Mouse (Mus musculus): ENCODE data around the gene Nlrp14. TPM values are rescaled to one million over a fixed set of nuclear protein-coding genes. Genes with fewer than 3 reads are reported as not detected.
"Not testable (repeated sequence)": the region's sequence is repeated elsewhere in the genome, so short reads cannot be mapped to it uniquely, and the experiment has no call there.

Nlrp14 gene
- polyA plus RNA-seq (2012; rRNA removed): not detected in 2 replicates

DNA sequence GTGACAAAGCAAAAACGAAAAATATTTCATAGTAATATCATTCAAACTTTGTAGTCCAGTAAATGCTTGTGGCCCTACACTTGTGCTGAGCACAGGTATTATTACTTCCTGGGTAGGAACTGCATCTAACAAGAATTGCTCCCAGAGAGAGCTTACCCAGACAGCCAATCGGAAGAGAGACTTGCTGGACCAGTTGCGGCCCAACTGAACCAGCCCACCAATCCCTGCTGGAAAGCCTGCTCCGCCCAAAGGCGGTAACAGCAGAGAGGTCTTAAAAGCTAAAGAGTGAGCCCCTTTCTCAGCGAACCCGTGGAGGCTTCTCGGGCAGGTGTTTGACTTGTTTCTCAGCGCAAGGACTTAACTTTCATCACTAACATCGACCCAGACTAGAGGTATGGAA is at the start of gene Nlrp14:
TSS of gene Nlrp14 (plus strand) at position 301 of the 400 bp plus-strand sequence.
- Histone ChIP-seq H3K4me1 (ENCODE audit: control insufficient read depth, insufficient read depth, low read length) (no peaks in the 10 kb centered on the region), H3K4me3 (replicated peaks; ENCODE audit: extremely low read depth, low read depth, low read length) (no peak within 1 kb of the TSS)
- no peak for DNase-seq
- no peak for TF ChIP-seq POLR2A (IDR thresholded peaks at IDR 0.05; ENCODE audit: borderline replicate concordance, extremely low read depth, low read depth, low read length)
- TF ChIP-seq CTCF (IDR thresholded peaks at IDR 0.05; ENCODE audit: insufficient read depth, low read length): no peak
- 82% methylated on average over 10 of the region's 10 CpGs for WGBS

DNA sequence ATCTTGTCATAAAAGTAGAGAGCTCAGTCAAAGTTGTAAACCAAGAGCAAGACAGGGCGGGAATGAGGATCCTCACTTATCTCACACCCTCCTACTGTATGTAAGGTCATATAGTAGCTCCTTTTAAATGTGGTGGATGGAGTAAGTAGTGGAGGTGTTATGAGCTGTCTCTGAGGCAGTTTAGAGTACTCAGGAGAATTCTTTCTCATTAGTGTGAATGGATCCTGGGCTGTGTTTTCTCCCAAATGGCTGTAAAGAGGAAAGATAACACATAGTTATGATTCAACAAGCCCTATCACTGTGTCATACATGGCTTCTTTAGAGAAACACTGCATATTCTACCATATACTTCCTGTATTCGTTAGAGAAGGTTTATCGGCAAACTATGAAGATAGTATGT is 35.8 kb upstream of the Nlrp14 start, which contains the start of gene Olfr715:
TSS of gene Olfr715 (minus strand) at position 101 of the 400 bp plus-strand sequence.
- H3K4me1 ChIP-seq (ENCODE audit: control insufficient read depth, insufficient read depth, low read length); DNase-seq; H3K4me3 ChIP-seq (replicated peaks; ENCODE audit: extremely low read depth, low read depth, low read length): not testable (repeated sequence)
- 83% methylated on average over 3 of the region's 3 CpGs for WGBS

GRCm38 (mm10) chr7:107138027-107138426 is 28.8 kb upstream of the Nlrp14 start, which contains the start of gene Olfr716:
Olfr716 (plus strand) TSS chr7:107138327.
- DNase-seq; H3K4me1 ChIP-seq (ENCODE audit: control insufficient read depth, insufficient read depth, low read length); H3K4me3 ChIP-seq (replicated peaks; ENCODE audit: extremely low read depth, low read depth, low read length): not testable (repeated sequence)
- 67% methylated on average over 2 of the region's 2 CpGs for WGBS

GRCm38 (mm10) chr7:107180406-107180805 is 13.6 kb downstream of the Nlrp14 start:
- WGBS: 38% methylated on average over 2 of the region's 2 CpGs
- Histone ChIP-seq H3K4me1 (ENCODE audit: control insufficient read depth, insufficient read depth, low read length) (no peaks in the 10 kb centered on the region), H3K4me3 (replicated peaks; ENCODE audit: extremely low read depth, low read depth, low read length) (no peak overlapping the region)
- DNase-seq: no peak
- TF ChIP-seq CTCF (IDR thresholded peaks at IDR 0.05; ENCODE audit: insufficient read depth, low read length): no peak
- TF ChIP-seq POLR2A (IDR thresholded peaks at IDR 0.05; ENCODE audit: borderline replicate concordance, extremely low read depth, low read depth, low read length): no peak

DNA sequence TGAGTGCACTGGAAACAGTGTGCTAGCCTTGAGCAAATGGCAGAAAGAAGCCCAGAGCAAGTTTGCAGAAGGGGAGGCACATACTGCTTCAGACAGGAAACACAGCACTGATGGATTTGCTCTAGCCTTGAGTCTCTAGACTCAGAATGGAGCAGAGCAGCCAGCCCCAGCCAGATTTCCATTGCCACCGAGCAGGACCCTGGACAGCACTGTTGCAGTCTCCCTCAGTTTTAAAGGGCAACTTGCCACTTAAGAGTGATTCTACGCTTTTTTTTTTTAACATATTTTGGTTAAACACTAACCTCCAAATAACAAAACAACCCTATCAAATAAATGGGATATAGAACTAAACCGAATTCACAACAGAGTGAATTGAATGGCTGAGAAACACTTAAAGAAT is 35.0 kb downstream of the Nlrp14 start:
- no peak overlapping the region for H3K4me3 ChIP-seq (replicated peaks; ENCODE audit: extremely low read depth, low read depth, low read length)
- DNase-seq: no peak
- WGBS: 27% methylated on average over 3 of the region's 3 CpGs
- H3K4me1 ChIP-seq (ENCODE audit: control insufficient read depth, insufficient read depth, low read length): no peaks in the 10 kb centered on the region
- TF ChIP-seq CTCF (IDR thresholded peaks at IDR 0.05; ENCODE audit: insufficient read depth, low read length) (no peak), POLR2A (IDR thresholded peaks at IDR 0.05; ENCODE audit: borderline replicate concordance, extremely low read depth, low read depth, low read length) (no peak)

DNA sequence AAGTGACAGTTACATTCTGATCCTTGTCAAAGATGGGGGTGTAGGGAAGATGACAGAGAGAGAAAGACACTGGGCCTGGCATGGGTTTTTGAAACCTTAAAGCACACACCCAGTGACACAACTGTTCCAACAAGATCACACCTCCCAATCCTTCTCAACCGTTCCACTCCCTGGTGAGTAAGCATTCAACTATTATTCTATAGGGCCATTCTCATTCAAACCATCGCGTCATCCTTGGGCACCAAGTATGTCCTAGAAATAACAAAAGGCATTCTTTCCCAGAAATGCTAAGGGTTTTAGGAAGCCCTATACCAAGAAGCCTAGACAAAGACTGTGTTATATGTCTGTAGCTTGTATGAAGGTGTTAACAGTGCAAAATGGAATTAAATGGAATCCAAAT is 41.1 kb downstream of the Nlrp14 start:
- DNase-seq: no peak
- TF ChIP-seq CTCF (IDR thresholded peaks at IDR 0.05; ENCODE audit: insufficient read depth, low read length): no peak
- no peak for TF ChIP-seq POLR2A (IDR thresholded peaks at IDR 0.05; ENCODE audit: borderline replicate concordance, extremely low read depth, low read depth, low read length)
- WGBS: 90% methylated on average over 3 of the region's 3 CpGs

GRCm38 (mm10) chr7:107209204-107209860 is 42.5 kb downstream of the Nlrp14 start, which contains the start of gene Rbmxl2:
Rbmxl2 (plus strand) TSS chr7:107209445.
- 46% methylated on average over 70 of the region's 70 CpGs for WGBS
- no peak for TF ChIP-seq CTCF (IDR thresholded peaks at IDR 0.05; ENCODE audit: insufficient read depth, low read length)
- TF ChIP-seq POLR2A (IDR thresholded peaks at IDR 0.05; ENCODE audit: borderline replicate concordance, extremely low read depth, low read depth, low read length): no peak
- Histone ChIP-seq H3K4me1 (ENCODE audit: control insufficient read depth, insufficient read depth, low read length) (no peaks in the 10 kb centered on the region), H3K4me3 (replicated peaks; ENCODE audit: extremely low read depth, low read depth, low read length) (no peak within 1 kb of the TSS)
- DNase-seq: no peak

More for the DNA sequence above, 41.1 kb downstream of the Nlrp14 start:
- no peak overlapping the region for H3K4me3 ChIP-seq (replicated peaks; ENCODE audit: extremely low read depth, low read depth, low read length)
- H3K4me1 ChIP-seq (ENCODE audit: control insufficient read depth, insufficient read depth, low read length): no peaks in the 10 kb centered on the region

- 27% methylated on average over 74 of the region's 77 CpGs for WGBS
- DNase-seq: no peak
- H3K4me3 ChIP-seq (replicated peaks; ENCODE audit: extremely low read depth, low read depth, low read length): no peak overlapping the region
- TF ChIP-seq CTCF (IDR thresholded peaks at IDR 0.05; ENCODE audit: insufficient read depth, low read length) (no peak), POLR2A (IDR thresholded peaks at IDR 0.05; ENCODE audit: borderline replicate concordance, extremely low read depth, low read depth, low read length) (no peak)
- H3K4me1 ChIP-seq (ENCODE audit: control insufficient read depth, insufficient read depth, low read length): no peaks in the 10 kb centered on the region
Observed at GRCm38 (mm10) chr7:107210126-107210576, 43.4 kb downstream of the Nlrp14 start.

DNA sequence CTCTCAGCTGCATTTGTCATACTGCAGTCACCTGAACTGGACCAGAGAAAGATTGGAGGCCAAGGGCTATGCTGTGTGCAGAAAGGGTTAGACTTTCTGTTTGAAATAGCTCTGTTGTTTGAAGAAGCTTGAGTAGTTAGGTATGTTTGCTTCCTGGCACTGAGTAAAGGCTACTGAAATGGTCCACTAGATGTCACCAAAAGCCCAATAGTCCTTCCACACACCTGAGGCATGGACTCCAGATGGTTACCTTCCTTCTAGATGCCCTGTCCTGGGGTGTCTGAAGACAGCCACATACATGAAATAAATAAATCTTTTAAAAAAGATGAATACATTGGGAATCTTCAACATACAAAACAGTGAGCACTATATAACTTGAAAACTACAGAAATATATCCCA is 48.9 kb downstream of the Nlrp14 start:
- Histone ChIP-seq H3K4me3 (replicated peaks; ENCODE audit: extremely low read depth, low read depth, low read length) (no peak overlapping the region), H3K4me1 (ENCODE audit: control insufficient read depth, insufficient read depth, low read length) (no peaks in the 10 kb centered on the region)
- TF ChIP-seq POLR2A (IDR thresholded peaks at IDR 0.05; ENCODE audit: borderline replicate concordance, extremely low read depth, low read depth, low read length) (no peak), CTCF (IDR thresholded peaks at IDR 0.05; ENCODE audit: insufficient read depth, low read length) (peak; percentile 9; the same call in 1 of the 2 replicates)
- DNase-seq: no peak

GRCm38 (mm10) chr7:107216845-107217244 is 50.1 kb downstream of the Nlrp14 start:
- no peak for DNase-seq
- no peak overlapping the region for H3K4me3 ChIP-seq (replicated peaks; ENCODE audit: extremely low read depth, low read depth, low read length)
- TF ChIP-seq CTCF (IDR thresholded peaks at IDR 0.05; ENCODE audit: insufficient read depth, low read length) (no peak), POLR2A (IDR thresholded peaks at IDR 0.05; ENCODE audit: borderline replicate concordance, extremely low read depth, low read depth, low read length) (no peak)
- no peaks in the 10 kb centered on the region for H3K4me1 ChIP-seq (ENCODE audit: control insufficient read depth, insufficient read depth, low read length)
- 66% methylated on average over 2 of the region's 2 CpGs for WGBS
